Mouse (Mus musculus): ENCODE measurements at regions not wholly inside any gene's neighbourhood (a gene's known extent, or its start where the extent isn't known, plus 50 kb on each side); places are given as distances from the start of the nearest gene placed in this dataset.
A peak's percentile ranks its signal among the peaks of the same experiment; 100 is the strongest.

- no peak for DNase-seq
These were observed 1617.2 kb upstream of the Gulo start for GRCm38 (mm10) chr14:67626181-67626580.

- DNase-seq, result no peak
These were observed 1615.0 kb upstream of the Gulo start for GRCm38 (mm10) chr14:67623841-67624480.

GRCm38 (mm10) chr14:67622911-67623310, 1613.9 kb upstream of the Gulo start:
- DNase-seq, result no peak

- no peak for DNase-seq
These were observed 1612.5 kb upstream of the Gulo start for GRCm38 (mm10) chr14:67621486-67621885.

- peak; percentile 66 to 73 for DNase-seq
These were observed 1612.0 kb upstream of the Gulo start for GRCm38 (mm10) chr14:67620854-67621476.

- peak in 1 of 2 experiments; percentile 13 for DNase-seq
These were observed 1610.6 kb upstream of the Gulo start for GRCm38 (mm10) chr14:67619571-67619970.

- DNase-seq, result no peak
These were observed 1605.4 kb upstream of the Gulo start for GRCm38 (mm10) chr14:67614369-67614768.

GRCm38 (mm10) chr14:67613691-67614090, 1604.7 kb upstream of the Gulo start:
- no peak for DNase-seq

GRCm38 (mm10) chr14:67613221-67613620, 1604.2 kb upstream of the Gulo start:
- peak; percentile 33 to 35 for DNase-seq

GRCm38 (mm10) chr14:67612471-67612870, 1603.5 kb upstream of the Gulo start:
- no peak for DNase-seq

- DNase-seq, result no peak
These were observed 1599.3 kb upstream of the Gulo start for GRCm38 (mm10) chr14:67608262-67608661.

GRCm38 (mm10) chr14:67602960-67603359, 1594.0 kb upstream of the Gulo start:
- no peak for DNase-seq

GRCm38 (mm10) chr14:67599734-67600133, 1590.7 kb upstream of the Gulo start:
- peak; percentile 50 to 55 for DNase-seq

- no peak for DNase-seq
These were observed 1579.6 kb upstream of the Gulo start for GRCm38 (mm10) chr14:67588627-67589026.

GRCm38 (mm10) chr14:67584456-67585048, 1575.5 kb upstream of the Gulo start:
- DNase-seq, result peak; percentile 40 to 44

GRCm38 (mm10) chr14:67582201-67582782, 1573.3 kb upstream of the Gulo start:
- peak; percentile 43 to 56 for DNase-seq

GRCm38 (mm10) chr14:67574346-67574949, 1565.4 kb upstream of the Gulo start:
- DNase-seq, result peak; percentile 81 to 82

- DNase-seq, result no peak
These were observed 1564.5 kb upstream of the Gulo start for GRCm38 (mm10) chr14:67573451-67573995.

GRCm38 (mm10) chr14:67569744-67570322, 1560.8 kb upstream of the Gulo start:
- DNase-seq, result no peak

GRCm38 (mm10) chr14:67568896-67569743, 1560.1 kb upstream of the Gulo start:
- DNase-seq, result no peak

GRCm38 (mm10) chr14:67554897-67555296, 1545.9 kb upstream of the Gulo start:
- DNase-seq, result no peak
